Mouse (Mus musculus) left cerebral cortex, adult 2 months (tissue): ENCODE measurements around the gene Ski. TPM values are rescaled to one million over a fixed set of nuclear protein-coding genes. Genes with fewer than 3 reads are reported as not detected.

Experiments
- DNase-seq, 2 experiments: peaks; one replicate each; pipeline ENCODE4 v3.0.0; 2021 to 2022; ENCODE audit warnings: low spot score in 2 of 2, mixed read lengths in 1 of 2; ENCODE audit errors: extremely low spot score in 1 of 2
- H3K27ac ChIP-seq: fragments of 200-600 bp; 2 replicates; pipeline ENCODE4 v1.8.1; 2022
- H3K4me3 ChIP-seq: fragments of 200-600 bp; 2 replicates; pipeline ENCODE4 v1.8.1; 2022
- CTCF ChIP-seq: fragments of 200-600 bp; IDR thresholded peaks from 2 replicates; pipeline ENCODE4 v1.8.1; 2022; ENCODE audit warnings: antibody characterized with exemption, mild to moderate bottlenecking, moderate library complexity
- intact Hi-C: fragments of 180-260 bp; cut with DNase I; formaldehyde crosslinking; loops from one replicate; pipeline ENCODE4 v1.15.1; 2025
- total RNA-seq, 2 experiments: library from RNA; stranded (reverse); gene quantifications; 2 replicates each; pipeline ENCODE4 v1.2.3; 2021

Gene Ski
- total RNA-seq, 2 experiments from 2014 or later: 113 to 119 TPM

- no peak for TF ChIP-seq CTCF
- intact Hi-C loops: no loop called here
- H3K4me3 ChIP-seq: no peak overlapping the region
- DNase-seq: no peak
- no peak overlapping the region for H3K27ac ChIP-seq
Measured at GRCm38 (mm10) chr4:155140795-155141265, 81.6 kb downstream of the Ski start.

- no peak for TF ChIP-seq CTCF
- no peak overlapping the region for H3K27ac ChIP-seq
- no peak overlapping the region for H3K4me3 ChIP-seq
- intact Hi-C loops: no loop called here
- DNase-seq: no peak
Measured at GRCm38 (mm10) chr4:155140150-155140549, 82.2 kb downstream of the Ski start.

GRCm38 (mm10) chr4:155139281-155140045, 82.9 kb downstream of the Ski start:
- intact Hi-C loops: no loop called here
- Histone ChIP-seq H3K27ac (no peak overlapping the region), H3K4me3 (no peak overlapping the region)
- DNase-seq: no peak
- no peak for TF ChIP-seq CTCF

GRCm38 (mm10) chr4:155138451-155138850, 83.9 kb downstream of the Ski start:
- intact Hi-C loops: no loop called here
- TF ChIP-seq CTCF: no peak

GRCm38 (mm10) chr4:155137891-155138290, 84.5 kb downstream of the Ski start:
- intact Hi-C loops: no loop called here
- Histone ChIP-seq H3K27ac (no peak overlapping the region), H3K4me3 (no peak overlapping the region)
- no peak for TF ChIP-seq CTCF
- DNase-seq: no peak

More at GRCm38 (mm10) chr4:155138451-155138850, 83.9 kb downstream of the Ski start:
- H3K4me3 ChIP-seq: no peak overlapping the region
- DNase-seq: no peak
- no peak overlapping the region for H3K27ac ChIP-seq

- intact Hi-C loops: no loop called here
- H3K4me3 ChIP-seq: no peak overlapping the region
- no peak overlapping the region for H3K27ac ChIP-seq
- DNase-seq: no peak
- no peak for TF ChIP-seq CTCF
Measured at GRCm38 (mm10) chr4:155135909-155136585, 86.3 kb downstream of the Ski start.

GRCm38 (mm10) chr4:155134686-155135172, 87.7 kb downstream of the Ski start:
- intact Hi-C loops: no loop called here

GRCm38 (mm10) chr4:155133658-155134417, 88.6 kb downstream of the Ski start:
- no peak for DNase-seq
- TF ChIP-seq CTCF: no peak
- Histone ChIP-seq H3K4me3 (no peak overlapping the region), H3K27ac (no peak overlapping the region)
- intact Hi-C loops: no loop called here

More at GRCm38 (mm10) chr4:155134686-155135172, 87.7 kb downstream of the Ski start:
- H3K27ac ChIP-seq: no peak overlapping the region
- no peak for TF ChIP-seq CTCF
- H3K4me3 ChIP-seq: no peak overlapping the region
- no peak for DNase-seq

GRCm38 (mm10) chr4:155133188-155133587, 89.2 kb downstream of the Ski start:
- intact Hi-C loops: no loop called here
- no peak for DNase-seq
- Histone ChIP-seq H3K27ac (no peak overlapping the region), H3K4me3 (no peak overlapping the region)
- no peak for TF ChIP-seq CTCF

- DNase-seq: no peak
- no peak overlapping the region for H3K4me3 ChIP-seq
- peak overlapping the region; percentile 70; the same call in 1 of the 2 replicates for H3K27ac ChIP-seq
- no peak for TF ChIP-seq CTCF
- intact Hi-C loops: no loop called here
Measured at GRCm38 (mm10) chr4:155130616-155131015, 91.8 kb downstream of the Ski start.

- TF ChIP-seq CTCF: no peak
- DNase-seq: peak; percentile 84 to 89
- intact Hi-C loops: no loop called here
- peak overlapping the region; percentile 92 for H3K27ac ChIP-seq
- H3K4me3 ChIP-seq: no peak overlapping the region
Measured at GRCm38 (mm10) chr4:155129996-155130395, 92.4 kb downstream of the Ski start.
